Mouse (Mus musculus) embryo, embryonic 10.5 days (tissue): ENCODE measurements around the gene Ppp1r9a.

ENCODE experiments used
- DNase-seq: peaks from one replicate; pipeline ENCODE4 v3.0.0-alpha.2; 2015; ENCODE audit warnings: low spot score

The Ppp1r9a gene

GRCm38 (mm10) chr6:5156541-5157425 lies 254.1 kb downstream of the Ppp1r9a start:
- no peak for DNase-seq

- DNase-seq = no peak
Observed at GRCm38 (mm10) chr6:5159385-5159791, 256.7 kb downstream of the Ppp1r9a start.

DNA sequence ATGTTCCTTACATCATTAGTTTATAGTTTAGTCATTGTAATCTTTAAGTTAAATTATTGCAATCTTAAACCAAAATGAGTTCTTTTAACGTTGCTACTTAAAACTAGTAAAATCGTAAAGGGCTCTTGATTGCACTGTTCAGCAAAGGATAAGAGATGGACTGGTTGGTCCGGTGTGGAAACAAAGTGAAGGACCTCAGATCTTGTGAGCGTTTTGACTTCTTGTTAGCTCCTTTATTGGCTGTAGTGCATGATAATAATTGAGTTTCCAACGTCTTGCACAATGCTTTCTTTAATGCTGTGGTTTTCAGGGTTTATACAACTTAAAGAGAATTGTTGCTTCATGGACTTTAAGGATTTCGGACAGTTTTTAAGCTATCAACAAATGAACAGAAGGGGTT lies 259.3 kb downstream of the Ppp1r9a start:
- no peak for DNase-seq

GRCm38 (mm10) chr6:5163507-5164144 lies 260.9 kb downstream of the Ppp1r9a start:
- DNase-seq = no peak

DNA sequence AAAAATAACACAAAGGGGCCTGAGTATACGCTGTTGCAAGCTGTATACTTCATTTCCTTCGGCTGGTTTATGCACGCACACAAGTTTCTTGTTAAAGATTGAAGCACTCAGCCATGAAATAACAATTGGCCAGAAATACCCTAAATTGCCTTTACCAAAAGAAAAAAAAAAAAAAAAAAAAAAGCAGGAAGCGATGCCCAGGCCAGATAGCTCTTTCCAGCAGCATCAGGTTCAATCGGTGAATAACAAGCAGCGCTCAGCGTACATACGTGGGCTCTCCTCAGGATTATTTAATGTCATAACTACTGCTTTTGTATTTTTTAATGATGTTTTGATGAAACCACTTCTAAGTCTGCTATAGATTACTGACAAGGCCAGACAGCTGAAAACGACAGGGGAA lies 262.1 kb downstream of the Ppp1r9a start:
- no peak for DNase-seq

- DNase-seq = peak; percentile 35
Observed at GRCm38 (mm10) chr6:5167051-5167677, 264.4 kb downstream of the Ppp1r9a start.

GRCm38 (mm10) chr6:5168158-5168557 lies 265.4 kb downstream of the Ppp1r9a start:
- no peak for DNase-seq

DNA sequence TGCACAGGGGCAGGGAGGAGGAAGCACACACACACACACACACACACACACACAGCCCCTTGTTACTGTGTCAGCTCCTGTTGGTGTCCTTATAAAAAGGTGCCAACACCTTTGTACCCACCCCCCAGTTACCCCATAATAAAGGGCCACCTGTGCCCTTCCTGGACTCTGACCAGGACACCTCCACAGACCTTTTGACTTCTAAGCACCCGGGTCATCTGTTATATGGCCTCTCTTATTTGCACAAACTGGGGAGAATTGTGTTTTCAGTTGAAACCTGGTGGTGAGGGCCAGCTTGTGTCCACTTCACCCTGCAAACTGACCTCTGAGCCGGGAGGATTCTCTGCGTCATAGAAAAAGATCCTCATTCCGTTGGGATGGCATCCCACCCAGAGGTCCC lies 268.7 kb downstream of the Ppp1r9a start:
- DNase-seq = no peak

- DNase-seq = no peak
Observed at GRCm38 (mm10) chr6:5172571-5172970, 269.9 kb downstream of the Ppp1r9a start.

DNA sequence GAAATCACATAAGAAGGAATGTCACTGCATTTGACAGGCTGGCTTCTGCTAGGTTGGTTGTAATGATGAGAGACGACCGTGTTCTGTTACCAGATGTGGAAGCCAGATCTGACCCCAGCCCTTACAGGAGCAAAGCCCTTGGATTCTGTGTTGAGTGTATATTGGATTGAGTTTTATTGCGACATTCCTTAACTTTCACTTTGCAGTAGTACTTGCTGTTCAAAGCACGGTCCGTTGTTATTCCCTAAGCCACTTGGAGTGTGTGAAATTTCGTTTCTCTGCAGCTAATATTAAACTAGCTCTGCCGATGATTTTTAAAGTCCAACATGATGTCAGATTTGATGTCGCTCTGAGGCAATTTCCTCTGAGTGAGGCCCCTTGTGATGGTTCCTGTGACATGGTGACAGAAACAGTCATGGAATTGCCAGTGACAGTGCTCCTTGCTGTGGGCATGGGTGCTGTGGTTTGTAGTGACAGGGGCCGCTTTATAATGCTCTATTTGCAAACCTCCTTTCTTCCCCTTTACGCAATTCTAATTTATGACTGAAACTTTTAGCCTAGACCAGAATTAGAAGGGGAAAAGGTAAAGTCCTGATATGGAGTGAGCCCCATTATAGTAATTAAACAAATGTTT lies 271.6 kb downstream of the Ppp1r9a start:
- DNase-seq = no peak

DNA sequence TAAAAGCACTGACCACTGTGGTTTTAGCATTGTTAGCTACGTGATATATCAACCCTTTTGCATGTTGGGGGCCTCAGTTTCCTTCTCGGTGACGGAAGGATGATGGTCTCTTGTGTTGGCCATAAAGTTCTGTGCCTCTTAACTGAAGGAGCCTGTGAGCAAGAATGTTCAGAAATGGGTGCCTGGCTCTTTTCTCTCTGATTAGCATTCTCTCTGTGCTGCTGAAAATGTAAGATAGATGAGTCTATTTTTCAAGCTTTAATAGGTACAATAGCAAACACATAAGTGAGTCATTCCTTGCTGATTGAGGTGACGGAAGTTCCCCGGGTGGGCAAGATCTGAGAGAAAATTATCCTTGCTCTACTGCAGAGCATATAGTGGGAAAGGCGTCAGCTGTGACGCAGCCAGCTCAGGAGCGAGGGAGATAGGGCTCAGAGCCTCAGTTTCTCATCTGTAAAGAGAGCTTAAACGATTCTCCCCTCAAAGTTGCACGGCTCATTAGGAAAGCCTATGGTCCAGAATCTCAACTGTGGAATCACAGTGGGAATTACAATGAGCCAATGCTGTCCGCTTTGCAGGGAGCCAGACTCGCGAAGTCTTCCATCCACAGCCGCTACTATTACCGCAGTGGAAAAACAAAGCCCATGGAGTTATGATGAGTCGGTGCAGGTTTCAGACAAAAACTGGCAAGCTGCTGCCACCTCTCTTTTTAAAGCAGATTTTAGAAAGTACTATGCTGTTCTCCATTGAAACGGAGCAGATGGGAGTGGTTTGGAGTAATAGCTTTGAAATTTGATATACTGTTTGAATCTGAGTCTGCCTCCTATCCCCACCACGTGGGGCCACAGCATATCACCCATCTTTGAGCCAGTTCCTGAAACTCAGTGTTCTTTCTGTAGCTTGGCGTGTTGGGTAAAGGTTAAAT lies 275.5 kb downstream of the Ppp1r9a start:
- peak; percentile 44 for DNase-seq

- DNase-seq = no peak
Observed at GRCm38 (mm10) chr6:5179189-5179588, 276.5 kb downstream of the Ppp1r9a start.

DNA sequence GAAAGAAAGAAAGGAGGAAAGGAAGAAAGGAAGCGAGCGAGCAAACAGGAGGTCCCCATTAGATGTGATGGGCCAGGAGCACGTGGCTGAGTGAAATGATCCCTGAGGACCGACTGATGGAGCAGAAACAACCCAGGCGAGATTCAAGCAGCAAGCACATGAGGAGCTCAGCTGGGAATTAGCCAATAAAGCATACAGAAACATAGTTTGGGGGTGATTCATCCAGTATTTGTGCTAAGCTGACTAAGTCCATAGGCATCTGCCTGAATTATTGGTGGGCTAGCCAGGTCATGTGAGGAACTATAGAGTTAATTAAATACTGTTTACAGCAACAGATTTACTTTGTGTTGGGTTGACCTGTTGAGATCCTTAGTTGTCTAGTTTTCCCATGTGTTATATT lies 277.9 kb downstream of the Ppp1r9a start:
- DNase-seq = no peak

DNA sequence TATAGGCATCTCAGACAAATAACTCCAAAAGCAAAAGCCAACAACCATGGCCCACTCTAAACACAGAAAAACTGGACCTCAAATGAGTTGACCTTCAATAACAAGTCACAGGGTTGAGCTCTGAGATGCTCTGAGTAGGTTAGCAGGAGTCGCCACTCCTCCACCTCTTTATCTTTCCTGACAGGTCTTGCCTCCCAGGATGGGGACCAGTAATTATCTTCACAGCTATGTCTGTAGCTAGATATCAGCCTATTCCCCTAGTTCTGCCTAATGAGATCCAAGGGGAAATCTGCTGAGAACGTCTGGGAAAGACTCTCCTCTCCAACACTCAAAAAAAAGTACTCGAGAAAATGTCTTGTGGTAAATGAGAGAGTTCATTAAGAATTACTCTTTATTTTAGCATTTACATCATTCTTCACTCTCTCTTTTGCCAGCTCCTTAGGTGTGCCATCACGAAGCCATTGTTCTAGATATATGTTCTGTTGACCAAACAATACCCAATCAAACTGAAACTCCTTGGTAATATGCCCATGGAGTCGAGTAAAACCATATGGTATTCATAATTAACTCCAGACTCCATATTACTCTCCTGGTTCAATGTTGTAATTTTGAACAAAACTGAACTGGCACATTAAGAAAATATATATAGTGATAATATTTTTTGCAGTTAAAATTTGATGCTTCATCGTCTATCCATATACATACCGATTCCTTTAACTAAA lies 283.7 kb downstream of the Ppp1r9a start:
- DNase-seq = no peak

DNA sequence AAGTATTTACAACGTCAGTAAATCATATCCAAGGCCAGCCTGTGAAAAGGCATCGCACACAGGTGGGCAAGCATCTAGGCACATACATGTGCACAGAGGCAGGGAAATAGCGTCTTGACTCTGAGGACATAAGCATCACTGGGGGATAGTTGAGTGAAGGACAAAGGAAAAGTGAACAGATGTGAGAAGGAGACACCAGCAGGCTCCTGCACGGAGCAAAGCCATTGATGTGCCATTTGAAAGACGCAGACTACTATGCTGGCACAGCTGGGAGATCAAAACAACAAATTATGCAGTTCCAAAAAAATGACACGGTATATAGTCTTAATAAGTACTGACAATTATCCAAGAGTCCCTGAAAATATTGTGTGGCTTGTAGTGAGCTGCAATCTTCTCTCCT lies 284.9 kb downstream of the Ppp1r9a start:
- DNase-seq = no peak

GRCm38 (mm10) chr6:5188036-5188435 lies 285.3 kb downstream of the Ppp1r9a start:
- no peak for DNase-seq

DNA sequence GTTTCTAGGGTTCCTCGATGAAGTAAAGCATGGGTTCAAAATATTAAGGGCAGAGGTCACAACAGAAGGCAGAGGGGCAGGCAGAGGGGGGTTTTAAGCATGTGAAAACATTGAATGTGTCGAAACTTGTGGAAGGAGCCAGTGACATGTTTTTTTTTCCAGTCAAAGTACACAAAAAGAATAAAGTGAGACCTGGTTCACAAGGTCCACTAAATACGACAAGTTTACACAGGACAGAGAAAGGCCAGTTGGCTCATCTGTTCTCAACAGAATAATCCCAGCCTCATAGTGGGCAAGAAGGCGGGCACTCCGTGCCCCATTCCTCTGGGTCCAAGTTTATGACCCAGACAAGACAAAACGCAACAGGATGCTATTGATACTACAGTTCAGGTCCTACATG lies 286.2 kb downstream of the Ppp1r9a start:
- no peak for DNase-seq

DNA sequence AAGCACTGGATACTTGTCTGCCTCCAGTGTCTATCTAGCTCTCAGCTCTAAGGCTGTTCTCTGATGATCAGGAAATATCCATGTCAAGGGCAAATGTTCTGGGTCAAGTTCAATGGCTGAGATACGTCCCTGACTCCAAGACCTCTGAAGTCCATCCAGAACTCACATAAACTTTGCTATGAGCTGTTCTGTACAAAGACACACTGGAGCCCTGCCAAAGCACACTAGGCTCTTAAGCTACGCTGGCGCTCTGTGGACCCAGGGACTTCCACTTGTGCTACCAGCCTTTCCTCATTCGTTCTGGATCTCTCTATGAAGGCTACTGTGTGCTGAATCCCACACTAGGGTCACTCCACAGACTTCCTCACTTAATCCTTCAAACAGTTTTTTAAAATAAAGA lies 286.8 kb downstream of the Ppp1r9a start:
- DNase-seq = no peak

DNA sequence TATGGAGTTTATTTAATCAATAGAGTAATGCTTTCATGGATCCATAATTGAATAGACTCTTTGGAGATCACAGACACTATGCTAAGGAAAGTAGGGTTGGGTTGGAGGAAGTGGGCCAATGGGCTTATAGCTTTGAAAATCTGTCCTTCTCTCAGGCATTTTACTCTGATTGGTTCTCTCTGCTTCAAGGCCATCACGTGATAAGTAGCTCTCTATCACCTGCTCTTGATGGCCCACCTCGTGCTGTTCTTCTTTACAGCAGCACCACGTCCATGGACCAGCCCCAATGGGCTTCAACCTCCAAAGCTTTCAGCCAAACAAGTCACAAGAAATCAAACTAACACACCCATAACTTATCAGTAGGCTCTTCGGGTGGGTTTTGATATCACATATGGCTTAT lies 288.0 kb downstream of the Ppp1r9a start:
- no peak for DNase-seq

DNA sequence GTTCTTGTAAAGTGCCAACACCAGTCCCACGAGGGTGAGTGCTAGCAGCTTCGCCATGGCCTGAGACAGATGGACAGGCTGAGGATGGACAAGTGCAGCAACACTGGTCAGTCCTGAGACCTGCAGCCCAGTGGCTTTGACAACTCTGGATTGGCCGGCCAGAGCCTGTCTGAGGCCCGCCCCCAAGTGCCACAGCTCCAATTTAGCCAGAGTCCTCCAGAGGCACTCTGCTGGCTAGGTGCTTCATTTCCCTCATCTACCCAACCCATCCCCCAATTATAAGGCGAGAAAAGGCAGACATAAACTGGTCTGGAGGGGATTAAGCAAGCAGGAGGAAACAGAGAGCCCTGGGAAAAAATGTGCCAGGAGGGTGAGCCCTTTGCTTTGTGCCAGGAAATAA lies 291.0 kb downstream of the Ppp1r9a start, which contains the start of gene Pon1:
Pon1 (minus strand) TSS at position 254 of the 400 bp plus-strand sequence.
- no peak for DNase-seq

DNA sequence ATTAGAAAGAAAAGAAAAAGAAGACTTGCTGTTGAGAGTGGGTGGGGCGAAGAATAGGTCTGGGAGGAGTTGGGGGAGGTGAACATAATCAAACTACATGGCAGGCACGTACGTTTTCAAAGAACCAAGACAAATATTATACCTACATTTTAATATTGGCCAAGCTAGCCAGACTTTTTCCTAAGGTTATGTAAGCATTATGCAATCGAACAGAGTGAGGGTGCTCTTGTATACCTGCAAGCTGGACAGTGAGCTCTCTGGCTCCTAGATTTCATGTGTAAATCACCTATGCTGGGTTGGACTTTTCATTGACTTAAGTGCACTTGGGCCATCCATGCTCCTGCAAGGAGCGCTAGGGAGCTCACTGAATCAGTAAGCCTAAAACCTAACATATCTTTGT lies 295.9 kb downstream of the Ppp1r9a start:
- no peak for DNase-seq
